Mouse (Mus musculus) cerebellum, adult 2 months (tissue): ENCODE measurements at regions not wholly inside any gene's neighbourhood (a gene's known extent, or its start where the extent isn't known, plus 50 kb on each side); places are given as distances from the start of the nearest gene placed in this dataset.
A peak's percentile ranks its signal among the peaks of the same experiment; 100 is the strongest.
"Not testable (repeated sequence)": the region's sequence is repeated elsewhere in the genome, so short reads cannot be mapped to it uniquely, and the experiment has no call there.

Experiments
- DNase-seq, 2 experiments: peaks; one replicate each; pipeline ENCODE4 v3.0.0; 2021
- H3K27ac ChIP-seq: fragments of 200-500 bp; 2 replicates; pipeline ENCODE4 v1.5.1; 2012; ENCODE audit warnings: low read length, control low read depth, inconsistent platforms; ENCODE audit not compliant: insufficient read depth
- H3K27me3 ChIP-seq: fragments of 200-500 bp; 2 replicates; pipeline ENCODE4 v1.6.1; 2012; ENCODE audit warnings: inconsistent platforms, mild to moderate bottlenecking, low read length, moderate library complexity; ENCODE audit not compliant: control insufficient read depth, insufficient read depth
- H3K4me1 ChIP-seq: fragments of 200-500 bp; 2 replicates; pipeline ENCODE4 v1.6.1; 2011; ENCODE audit warnings: low read length; ENCODE audit not compliant: control insufficient read depth, insufficient read depth
- H3K4me3 ChIP-seq: fragments of 200-500 bp; replicated peaks from 2 replicates; pipeline ENCODE3; 2011; ENCODE audit warnings: mild to moderate bottlenecking, low read depth, low read length, control low read depth; ENCODE audit not compliant: insufficient read depth
- CTCF ChIP-seq: fragments of 200-500 bp; IDR thresholded peaks from 2 replicates; pipeline ENCODE4 v1.5.1; 2011; ENCODE audit warnings: low read depth, mild to moderate bottlenecking, control low read depth, low read length, moderate library complexity, borderline replicate concordance; ENCODE audit not compliant: insufficient read depth
- POLR2A ChIP-seq: fragments of 200-500 bp; IDR thresholded peaks from 2 replicates; pipeline ENCODE4 v1.6.1; 2011; ENCODE audit warnings: low read length, control low read depth, borderline replicate concordance; ENCODE audit not compliant: insufficient read depth
- WGBS: fragments of 180-500 bp; shearing (Covaris S2); methylation state at CpG from one replicate; pipeline ENCODE4 v1.1.7; 2018; 5-methylcytosine and 5-hydroxymethylcytosine counted together

DNA sequence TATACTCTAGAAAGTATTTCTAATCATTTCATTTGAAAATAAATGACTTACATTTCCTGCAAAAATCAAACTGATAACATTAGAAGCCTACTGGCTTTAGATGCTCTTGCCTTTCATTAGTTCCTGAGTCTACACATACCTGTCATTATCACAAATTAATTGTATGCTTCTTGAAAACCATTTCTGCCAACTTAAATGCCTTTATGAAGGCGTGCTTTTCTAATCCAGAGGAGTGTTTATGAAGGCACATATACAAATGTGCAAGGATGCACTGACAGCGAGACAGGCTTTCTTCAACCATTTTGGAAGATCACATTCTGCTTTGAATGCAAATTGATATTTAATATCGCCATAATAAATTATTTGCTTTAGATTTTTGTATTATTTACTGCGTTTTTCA is 246.6 kb downstream of the Mef2c start:
- 83% methylated on average over 4 of the region's 4 CpGs for WGBS
- no peak for TF ChIP-seq POLR2A
- TF ChIP-seq CTCF = no peak

GRCm38 (mm10) chr13:83760387-83761170 is 256.7 kb downstream of the Mef2c start:
- no peak overlapping the region for H3K4me3 ChIP-seq
- H3K4me1 ChIP-seq = no peaks in the 10 kb centered on the region
- no peaks in the 10 kb centered on the region for H3K27me3 ChIP-seq
- no peak for TF ChIP-seq CTCF
- no peak for TF ChIP-seq POLR2A
- H3K27ac ChIP-seq = no peak overlapping the region
- no peak for DNase-seq
- 90% methylated on average over 14 of the region's 14 CpGs for WGBS

More for the DNA sequence above, 246.6 kb downstream of the Mef2c start:
- no peak overlapping the region for H3K4me3 ChIP-seq
- no peak overlapping the region for H3K27ac ChIP-seq
- peaks cover 5% of the 10 kb centered on the region; the same call in 1 of the 2 replicates for H3K4me1 ChIP-seq
- no peaks in the 10 kb centered on the region for H3K27me3 ChIP-seq
- DNase-seq = no peak

GRCm38 (mm10) chr13:83762484-83762883 is 258.6 kb downstream of the Mef2c start:
- no peaks in the 10 kb centered on the region for H3K4me1 ChIP-seq
- no peak overlapping the region for H3K4me3 ChIP-seq
- no peak overlapping the region for H3K27ac ChIP-seq
- H3K27me3 ChIP-seq = no peaks in the 10 kb centered on the region
- TF ChIP-seq POLR2A (no peak), CTCF (no peak)
- WGBS = 41% methylated on average over 1 of the region's 1 CpGs
- no peak for DNase-seq

DNA sequence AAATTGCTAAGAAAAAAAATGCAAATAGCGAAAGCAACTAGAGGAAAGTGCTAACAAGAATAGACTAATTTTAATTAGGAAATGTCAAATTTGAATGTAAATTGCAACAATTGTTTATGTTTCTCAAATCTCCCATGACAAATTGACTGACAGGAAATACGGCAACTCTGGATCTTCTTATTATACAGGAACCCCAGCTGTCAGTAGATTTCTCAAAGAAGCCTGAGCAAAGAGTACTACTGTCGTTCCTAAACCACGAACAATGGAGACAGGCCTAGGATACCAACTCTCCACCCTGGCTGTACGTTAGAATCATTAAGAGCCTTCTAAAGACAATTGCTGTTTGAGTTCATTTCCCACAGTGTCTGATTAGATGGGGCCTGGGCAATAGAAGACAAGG is 259.5 kb downstream of the Mef2c start:
- H3K4me3 ChIP-seq, H3K27ac ChIP-seq: not testable (repeated sequence)
- WGBS = 79% methylated on average over 5 of the region's 5 CpGs

DNA sequence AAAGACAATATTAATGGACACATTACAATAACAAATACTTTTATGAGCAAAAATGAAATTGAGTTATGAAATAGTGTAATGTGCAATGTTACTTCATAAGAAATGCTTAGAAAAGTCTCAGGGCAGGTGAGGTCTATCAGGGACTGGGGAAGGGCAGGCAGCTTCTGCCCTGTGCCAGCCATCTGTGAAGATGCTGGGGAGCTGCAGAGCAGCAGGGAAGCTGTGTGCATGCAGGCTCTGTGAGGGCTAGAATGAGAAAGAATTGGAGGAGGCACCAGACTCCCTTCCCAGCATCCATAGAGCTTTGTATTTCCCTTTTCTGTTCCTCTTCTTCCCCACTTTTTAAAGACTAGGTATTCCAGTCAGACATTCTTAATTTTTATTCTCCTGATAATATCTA is 281.8 kb downstream of the Mef2c start:
- TF ChIP-seq CTCF = no peak
- no peak for TF ChIP-seq POLR2A

More for the DNA sequence above, 259.5 kb downstream of the Mef2c start:
- not testable (repeated sequence) for DNase-seq, H3K27me3 ChIP-seq, H3K4me1 ChIP-seq

DNA sequence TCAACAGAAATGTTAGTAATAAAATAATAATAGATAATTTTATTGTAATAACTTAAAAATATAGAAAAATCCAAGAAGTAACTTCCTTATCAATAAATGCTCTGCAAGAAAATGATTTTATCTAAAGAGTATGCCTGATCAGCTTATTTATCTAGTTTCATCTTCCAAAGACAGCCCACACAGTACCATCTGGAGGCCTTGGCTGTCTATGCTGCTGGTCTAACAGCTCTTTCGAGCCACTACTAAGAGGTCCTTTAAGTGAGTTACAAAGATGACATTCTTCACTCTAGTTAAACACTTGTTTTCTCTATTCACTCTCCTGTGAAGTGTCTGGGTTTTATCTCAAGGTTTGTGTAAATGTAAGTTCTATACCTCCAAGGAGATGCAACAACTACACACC is 305.7 kb downstream of the Mef2c start:
- 13% methylated on average over 1 of the region's 1 CpGs for WGBS

More for the DNA sequence above, 281.8 kb downstream of the Mef2c start:
- Histone ChIP-seq H3K27ac (no peak overlapping the region), H3K4me3 (no peak overlapping the region), H3K27me3 (no peaks in the 10 kb centered on the region), H3K4me1 (peaks cover 4% of the 10 kb centered on the region; the same call in 1 of the 2 replicates)
- DNase-seq = peak; percentile 31 to 62

DNA sequence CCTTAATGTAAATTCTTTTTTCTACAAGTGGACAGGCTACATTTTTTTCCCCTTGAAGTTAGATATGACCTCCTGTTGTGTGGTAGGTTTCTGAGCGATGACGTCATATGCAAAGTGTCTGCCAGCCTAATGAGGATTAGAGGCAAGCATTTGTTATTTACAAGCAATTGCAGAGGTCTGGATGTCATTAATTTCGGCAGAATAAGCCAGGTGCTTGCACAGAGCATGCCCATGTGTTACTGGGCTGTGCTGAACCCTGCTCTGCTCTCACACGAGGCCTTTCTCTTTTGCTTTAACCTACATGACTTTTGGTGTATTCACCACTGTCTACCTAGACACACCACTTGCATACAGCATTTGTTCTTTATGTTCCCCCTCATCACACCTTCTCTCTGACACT is 316.5 kb downstream of the Mef2c start:
- H3K27ac ChIP-seq = no peak overlapping the region; the same call in 1 of the 2 replicates
- peaks cover 2% of the 10 kb centered on the region; the same call in 1 of the 2 replicates for H3K4me1 ChIP-seq
- WGBS = 14% methylated on average over 4 of the region's 4 CpGs
- TF ChIP-seq POLR2A (no peak), CTCF (no peak)
- H3K27me3 ChIP-seq = no peaks in the 10 kb centered on the region
- no peak overlapping the region for H3K4me3 ChIP-seq
- DNase-seq = no peak

More for the DNA sequence above, 305.7 kb downstream of the Mef2c start:
- Histone ChIP-seq H3K4me3 (no peak overlapping the region), H3K27me3 (no peaks in the 10 kb centered on the region), H3K27ac (no peak overlapping the region), H3K4me1 (no peaks in the 10 kb centered on the region)
- no peak for TF ChIP-seq CTCF
- TF ChIP-seq POLR2A = no peak
- DNase-seq = no peak

DNA sequence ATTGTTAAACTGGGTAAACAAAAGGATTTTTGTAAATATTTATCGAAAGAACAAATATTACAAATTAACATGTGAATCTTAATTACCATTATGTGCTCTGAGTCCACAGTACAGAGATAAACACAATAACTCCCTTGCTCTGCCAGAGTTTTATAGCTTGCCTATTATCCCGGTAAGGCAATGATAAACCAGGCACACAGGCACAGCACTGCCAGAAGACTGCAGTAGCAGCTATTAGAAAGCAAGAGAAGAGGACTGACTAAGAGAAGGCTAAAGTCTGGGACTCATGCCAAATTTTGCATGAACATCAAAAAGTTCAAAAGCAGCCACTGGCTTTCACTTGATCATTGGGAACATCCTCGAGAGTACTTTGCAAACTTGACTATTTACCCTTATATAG is 316.9 kb downstream of the Mef2c start:
- 69% methylated on average over 3 of the region's 3 CpGs for WGBS
- Histone ChIP-seq H3K27me3 (no peaks in the 10 kb centered on the region), H3K4me1 (peaks cover 2% of the 10 kb centered on the region; the same call in 1 of the 2 replicates), H3K4me3 (no peak overlapping the region), H3K27ac (no peak overlapping the region)
- DNase-seq = no peak
- TF ChIP-seq POLR2A (no peak), CTCF (no peak)
